Mouse (Mus musculus) kidney, adult 8-10 months (tissue): ENCODE measurements around the gene Wdr54.
A peak's percentile ranks its signal among the peaks of the same experiment; 100 is the strongest.
"Not testable (repeated sequence)": the region's sequence is repeated elsewhere in the genome, so short reads cannot be mapped to it uniquely, and the experiment has no call there.

ENCODE experiments used
- DNase-seq, 2 experiments: peaks; one replicate each; pipeline ENCODE4 v3.0.0; 2022

Wdr54 gene

GRCm38 (mm10) chr6:83159456-83159855, 3.3 kb upstream of the Wdr54 start:
- DNase-seq, result not testable (repeated sequence)

GRCm38 (mm10) chr6:83155552-83156238, 502 bp downstream of the Wdr54 start:
- no peak for DNase-seq

DNA sequence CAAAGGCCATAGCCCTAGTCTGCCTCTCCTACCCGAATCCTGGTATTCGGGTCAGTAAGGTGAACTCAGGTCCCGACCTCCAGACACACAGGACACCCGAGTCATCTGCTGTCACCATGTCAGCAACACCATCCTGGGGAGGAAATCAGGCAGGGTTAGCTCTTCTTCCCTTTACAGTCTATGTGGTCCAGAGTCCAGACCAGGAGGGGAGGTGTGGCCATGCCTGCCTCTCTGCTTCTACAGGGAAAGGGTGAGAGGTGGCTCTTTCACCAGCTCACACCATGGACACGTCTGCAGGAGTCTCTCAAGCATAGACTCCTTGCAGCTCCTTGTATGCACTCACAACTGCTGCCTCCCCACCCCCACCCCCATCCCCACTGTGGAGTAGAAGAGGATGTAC, 2.7 kb downstream of the Wdr54 start:
- no peak for DNase-seq

DNA sequence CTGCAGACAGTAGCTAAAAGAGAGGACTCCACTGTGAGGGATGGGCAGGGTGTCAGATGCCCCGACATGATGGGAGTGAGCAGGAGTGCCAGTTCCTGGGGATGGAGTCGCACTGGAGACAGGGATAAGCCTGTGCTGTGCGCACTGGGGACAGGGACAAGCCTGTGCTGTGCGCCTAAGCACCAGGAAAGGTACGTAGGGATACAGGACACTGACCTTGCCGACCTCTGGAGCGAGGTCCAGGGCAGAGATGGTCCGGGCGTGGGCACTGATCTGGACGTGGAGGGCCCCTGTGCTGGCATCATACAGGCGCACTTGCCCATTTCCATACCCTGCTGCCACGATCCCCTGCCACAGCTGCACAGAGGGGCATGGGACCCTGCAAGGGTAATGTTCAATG, 3.2 kb downstream of the Wdr54 start:
- no peak for DNase-seq

DNA sequence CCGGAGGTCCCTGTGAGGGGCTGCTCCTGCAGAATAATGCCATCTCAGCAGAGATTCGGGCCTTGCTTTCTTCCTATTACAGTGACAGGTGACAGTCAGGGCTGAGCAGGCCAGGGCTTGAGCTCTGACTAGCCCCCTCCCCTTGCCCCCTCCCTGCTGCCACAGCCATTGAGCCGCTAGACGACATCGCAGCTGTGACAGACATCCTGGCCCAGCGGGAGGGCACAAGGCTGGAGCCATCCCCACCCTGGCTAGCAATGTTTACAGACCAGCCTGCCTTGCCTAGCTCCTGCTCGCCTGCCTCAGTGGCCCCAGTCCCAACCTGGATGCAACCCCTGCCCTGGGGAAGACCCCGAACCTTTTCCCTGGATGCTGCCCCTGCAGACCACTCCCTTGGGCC, 4.5 kb downstream of the Wdr54 start:
- DNase-seq, result no peak

DNA sequence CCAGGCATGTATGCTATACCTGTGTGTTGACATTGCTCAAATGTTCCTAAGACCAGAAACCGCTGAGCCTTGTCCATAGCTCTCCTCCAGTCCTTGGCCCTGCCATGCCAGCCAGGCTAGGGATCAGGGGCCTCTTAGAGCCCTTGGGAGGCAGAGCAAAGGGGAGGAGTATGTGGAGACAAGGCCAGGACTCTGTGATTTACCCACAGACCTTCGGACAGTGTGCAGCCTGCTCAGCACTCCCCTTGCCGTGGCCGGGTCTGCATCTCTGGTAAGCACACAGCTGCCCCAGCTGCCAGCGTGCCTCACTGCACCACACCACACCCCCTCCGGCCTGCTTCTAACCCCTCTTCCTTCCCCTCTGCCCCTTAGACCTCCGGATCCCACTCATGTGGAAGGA, 8.9 kb downstream of the Wdr54 start:
- DNase-seq, result no peak

DNA sequence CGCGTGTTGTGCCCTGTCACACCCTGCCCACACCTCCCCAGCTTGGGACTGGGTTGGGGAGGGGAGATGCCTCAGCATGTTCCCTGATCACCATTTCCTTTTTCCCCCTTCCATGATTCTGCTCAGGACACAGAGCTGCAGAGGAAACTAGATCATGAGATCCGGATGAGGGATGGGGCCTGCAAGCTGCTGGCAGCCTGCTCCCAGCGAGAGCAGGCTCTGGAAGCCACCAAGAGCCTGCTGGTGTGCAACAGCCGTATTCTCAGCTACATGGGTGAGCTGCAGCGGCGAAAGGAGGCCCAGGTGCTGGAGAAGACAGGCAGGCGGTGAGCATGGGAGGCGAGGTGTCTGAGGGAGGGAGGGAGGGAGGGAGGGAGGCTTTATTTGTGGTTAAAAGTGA, 10.4 kb downstream of the Wdr54 start:
- no peak for DNase-seq

- DNase-seq, result no peak
These were observed 11.0 kb downstream of the Wdr54 start for GRCm38 (mm10) chr6:83145209-83145608.

DNA sequence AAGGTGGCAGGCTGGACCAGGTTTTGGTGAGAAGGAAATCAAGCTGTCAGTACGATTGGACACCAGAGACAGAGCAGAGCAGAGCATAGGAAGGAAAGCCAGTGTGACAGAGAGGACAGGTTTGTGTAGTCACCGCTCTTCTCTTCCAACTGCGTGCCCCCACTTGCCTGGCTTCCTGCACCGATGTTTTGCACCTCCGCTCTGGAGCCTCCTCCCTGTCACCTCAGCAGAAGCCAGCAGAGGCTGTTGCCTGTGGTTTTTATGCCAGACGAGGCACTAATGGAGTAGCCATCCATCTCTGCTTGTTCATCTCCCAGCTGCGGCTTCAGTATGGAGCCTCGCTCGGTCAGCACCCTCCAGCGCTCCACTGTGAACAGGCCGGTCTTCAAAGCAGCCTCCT, 13.3 kb downstream of the Wdr54 start:
- no peak for DNase-seq

DNA sequence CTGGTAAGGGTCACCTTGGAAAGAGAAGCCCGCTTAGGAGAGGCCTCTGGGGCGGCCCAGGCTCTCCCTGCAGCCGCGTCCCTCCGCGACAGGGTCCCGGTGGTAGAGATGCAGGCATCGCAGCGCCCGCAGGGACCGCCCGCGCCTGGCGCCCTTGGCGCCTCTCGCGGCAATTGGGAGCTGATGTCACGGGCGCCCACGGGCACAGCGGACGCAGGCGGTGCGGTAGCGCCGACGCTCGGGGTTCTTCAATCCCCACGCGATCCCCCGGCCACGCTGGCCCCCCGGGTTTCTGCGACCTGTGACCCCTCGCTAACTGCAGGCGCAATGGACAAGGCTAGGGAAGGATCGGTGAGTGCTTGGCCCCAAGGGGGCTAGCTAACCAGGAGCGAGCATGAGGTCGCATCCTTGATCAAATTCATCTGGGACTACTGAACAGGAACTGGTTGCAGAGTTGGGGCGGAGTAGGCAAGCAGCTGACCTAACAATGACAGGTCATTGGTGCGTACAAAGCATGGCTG, 13.9 kb downstream of the Wdr54 start:
- DNase-seq, result no peak

- no peak for DNase-seq
These were observed 14.6 kb downstream of the Wdr54 start for GRCm38 (mm10) chr6:83141636-83142035.

GRCm38 (mm10) chr6:83140044-83140443, 16.2 kb downstream of the Wdr54 start:
- no peak for DNase-seq

DNA sequence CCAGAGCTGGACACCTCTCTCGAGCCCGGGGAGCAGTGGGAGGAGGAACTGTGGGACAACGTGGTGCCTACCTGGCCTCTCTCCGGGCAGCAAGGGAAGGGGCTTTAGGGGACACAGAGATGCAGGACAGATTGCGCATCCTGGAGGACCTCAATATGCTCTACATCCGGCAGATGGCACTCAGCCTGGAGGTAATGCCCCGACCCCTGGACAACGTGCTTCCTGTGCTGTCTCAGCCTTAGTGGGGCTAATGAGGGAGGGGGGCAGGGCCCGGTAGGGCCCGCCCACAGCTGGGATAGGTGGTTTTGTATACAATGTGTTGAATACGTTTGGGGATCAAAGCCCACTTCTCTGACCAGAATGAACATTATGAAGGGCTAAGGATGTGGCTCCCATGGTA, 18.1 kb downstream of the Wdr54 start:
- no peak for DNase-seq

DNA sequence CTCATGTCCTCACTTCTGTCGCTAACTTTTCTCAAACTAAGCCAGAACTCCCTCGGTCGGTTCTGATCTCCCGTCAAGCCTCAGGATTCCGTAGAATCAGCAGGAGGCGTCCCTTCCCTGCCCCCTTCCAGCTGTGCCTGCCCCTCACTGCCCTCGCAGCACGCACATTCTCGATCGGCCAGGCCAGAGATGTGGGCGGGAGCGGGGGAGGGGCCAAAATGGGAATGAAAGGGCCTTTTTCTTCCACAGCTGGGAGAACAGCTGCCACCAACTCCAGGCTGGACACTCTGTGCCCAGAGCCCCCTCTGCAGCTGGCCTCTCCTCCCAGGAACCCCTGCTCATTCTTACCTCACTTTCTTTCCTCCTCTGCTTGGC, 18.6 kb downstream of the Wdr54 start:
- peak; percentile 88 to 91 for DNase-seq

DNA sequence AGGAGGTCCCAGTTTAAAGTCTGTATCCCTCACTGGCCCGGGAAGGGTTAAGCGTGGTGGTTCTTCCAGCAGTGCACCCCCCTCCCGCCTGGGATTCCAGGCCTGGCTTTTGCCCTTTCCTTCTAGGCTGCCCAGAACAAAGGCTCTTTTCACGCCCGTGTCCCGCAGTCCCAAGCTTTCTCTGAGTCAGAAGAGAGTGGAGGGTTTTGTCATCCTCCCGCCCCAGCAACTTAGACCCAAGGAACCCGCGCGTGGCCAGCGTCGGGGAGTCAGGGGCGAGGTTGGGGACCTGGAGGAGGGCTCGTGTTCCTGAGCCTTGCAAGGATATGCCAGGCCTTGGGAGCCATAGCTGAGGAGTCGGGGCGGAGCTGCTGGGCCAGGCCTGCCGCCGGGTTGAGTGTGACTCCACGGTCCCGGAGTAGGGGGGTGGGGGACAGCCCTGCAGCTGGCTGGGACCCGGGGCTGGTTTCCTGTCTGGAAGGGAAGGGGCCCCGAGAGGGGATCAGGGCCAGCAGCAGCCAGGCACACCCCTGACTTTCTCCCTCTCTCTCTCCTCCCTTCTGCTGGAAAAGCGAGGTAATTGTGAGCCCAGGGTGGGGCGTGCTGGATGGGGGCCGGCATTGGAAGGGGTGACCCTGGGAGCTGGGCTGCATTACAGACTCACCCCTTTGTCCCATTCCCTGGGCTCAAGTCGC, 19.2 kb downstream of the Wdr54 start:
- DNase-seq, result peak in 1 of 2 experiments; percentile 67

GRCm38 (mm10) chr6:83136291-83136880, 19.8 kb downstream of the Wdr54 start:
- DNase-seq, result no peak

GRCm38 (mm10) chr6:83135571-83136161, 20.5 kb downstream of the Wdr54 start:
- DNase-seq, result peak; percentile 72 to 73

DNA sequence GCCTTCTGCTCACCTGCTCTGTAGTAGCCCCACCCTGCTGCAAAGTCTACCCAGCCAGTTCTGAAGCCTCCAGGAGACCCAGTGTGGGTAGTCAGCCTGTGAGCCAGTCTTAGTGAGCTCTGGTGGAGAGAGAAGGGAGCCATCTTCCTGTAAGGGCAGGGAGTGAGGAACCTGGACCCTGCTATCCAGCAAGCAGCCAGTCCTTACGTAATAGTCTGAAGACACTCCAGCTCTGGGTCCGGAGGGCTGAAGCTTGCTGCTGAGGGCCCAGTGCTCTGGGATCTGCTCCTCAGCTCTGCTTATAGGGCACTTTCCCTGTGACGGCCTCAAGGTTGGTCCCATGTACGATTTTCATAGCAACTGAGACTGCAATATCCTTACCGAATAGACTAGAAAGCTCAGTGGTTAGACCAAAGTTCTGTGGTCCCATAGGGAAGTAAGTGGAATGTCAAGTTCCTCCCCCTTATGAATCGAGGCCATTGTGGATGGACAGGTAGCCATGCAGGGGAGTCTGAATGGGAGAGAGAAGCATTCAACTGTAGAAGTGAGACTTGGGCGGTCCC, 21.2 kb downstream of the Wdr54 start, which contains the start of gene Rtkn:
TSS of gene Rtkn (plus strand) at position 513 of the 563 bp plus-strand sequence.
- DNase-seq, result peak; percentile 64 to 80

DNA sequence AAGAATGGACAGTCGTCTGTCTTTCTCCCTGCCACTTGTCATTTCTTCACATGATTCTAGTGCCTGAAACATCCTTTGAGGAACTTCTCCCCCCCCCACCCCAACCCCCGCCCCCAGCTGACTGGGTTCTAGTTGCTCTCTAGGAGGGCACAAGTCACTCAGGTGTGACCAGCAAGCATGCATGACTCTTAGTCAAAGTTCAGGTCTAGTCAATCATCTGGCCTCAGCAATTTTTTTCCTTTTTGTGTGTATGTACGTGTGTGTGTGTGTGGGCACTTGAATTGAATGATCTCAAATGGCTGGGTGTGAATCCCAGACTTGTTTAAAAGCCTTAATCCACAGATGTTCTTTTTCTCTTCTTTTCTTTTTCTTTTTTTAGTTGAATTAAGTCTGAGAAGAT, 22.0 kb downstream of the Wdr54 start:
- peak in 1 of 2 experiments; percentile 61 for DNase-seq

DNA sequence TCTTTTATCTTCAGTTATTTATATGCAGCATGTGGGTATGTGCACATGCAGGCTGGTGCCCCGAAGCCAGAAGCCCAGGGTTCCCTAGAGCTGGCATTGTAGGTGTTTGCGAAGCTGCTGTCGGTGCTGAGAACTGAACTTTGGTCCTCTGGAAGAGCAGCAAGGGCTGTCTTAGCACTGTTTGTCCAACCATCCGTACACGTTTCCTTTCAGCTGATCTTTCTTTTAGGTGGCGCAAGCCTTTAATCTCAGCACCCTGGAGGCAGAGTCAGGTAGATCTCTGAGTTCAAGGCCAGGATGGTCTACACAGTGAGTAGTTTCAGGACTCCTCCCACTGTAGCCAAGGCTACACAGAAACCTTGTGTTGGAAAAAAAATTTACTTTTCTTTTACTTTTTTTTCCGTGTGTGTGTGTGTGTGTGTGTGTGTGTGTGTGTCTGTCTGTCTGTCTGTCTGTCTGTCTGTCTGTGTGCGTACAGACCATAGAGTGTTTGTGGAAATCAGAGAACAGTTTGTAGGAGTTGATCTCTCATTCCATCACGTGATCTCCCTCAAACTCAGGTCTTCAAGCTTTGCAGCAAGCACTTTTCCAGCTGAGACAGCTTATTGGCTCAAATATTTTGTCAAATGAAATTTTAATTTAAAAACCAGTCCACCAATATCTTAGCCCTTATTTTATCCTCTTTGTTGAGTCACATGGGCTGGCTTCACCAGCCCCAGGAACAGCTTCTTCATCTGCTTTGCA, 23.8 kb downstream of the Wdr54 start:
- DNase-seq, result no peak

GRCm38 (mm10) chr6:83131469-83132034, 24.6 kb downstream of the Wdr54 start:
- peak; percentile 77 to 88 for DNase-seq

DNA sequence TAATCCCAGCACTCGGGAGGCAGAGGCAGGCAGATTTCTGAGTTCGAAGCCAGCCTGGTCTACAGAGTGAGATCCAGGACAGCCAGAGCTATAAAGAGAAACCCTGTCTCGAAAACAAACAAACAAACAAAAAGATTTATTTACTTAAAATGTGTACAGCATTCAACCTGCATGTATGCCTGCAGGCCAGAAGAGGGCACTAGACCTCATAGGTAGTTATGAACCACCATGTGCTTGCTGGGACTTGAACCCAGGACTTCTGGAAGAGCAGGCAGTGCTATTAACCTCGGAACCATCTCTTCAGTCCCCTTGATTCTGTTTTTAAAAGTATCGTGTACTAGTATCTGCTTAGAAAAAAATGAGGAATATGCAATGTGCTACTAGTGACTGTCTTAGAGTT, 28.8 kb downstream of the Wdr54 start:
- DNase-seq, result no peak
